Mouse (Mus musculus) CD4-positive, CD25-positive, alpha-beta regulatory T cell, adult 2 months (primary cell): ENCODE measurements around the gene Aicda.
"Not testable (repeated sequence)": the region's sequence is repeated elsewhere in the genome, so short reads cannot be mapped to it uniquely, and the experiment has no call there.

Experiments used
- DNase-seq: peaks from one replicate; pipeline ENCODE4 v3.0.0-alpha.2; 2012; ENCODE audit warnings: low read depth, low spot score

Gene Aicda

DNA sequence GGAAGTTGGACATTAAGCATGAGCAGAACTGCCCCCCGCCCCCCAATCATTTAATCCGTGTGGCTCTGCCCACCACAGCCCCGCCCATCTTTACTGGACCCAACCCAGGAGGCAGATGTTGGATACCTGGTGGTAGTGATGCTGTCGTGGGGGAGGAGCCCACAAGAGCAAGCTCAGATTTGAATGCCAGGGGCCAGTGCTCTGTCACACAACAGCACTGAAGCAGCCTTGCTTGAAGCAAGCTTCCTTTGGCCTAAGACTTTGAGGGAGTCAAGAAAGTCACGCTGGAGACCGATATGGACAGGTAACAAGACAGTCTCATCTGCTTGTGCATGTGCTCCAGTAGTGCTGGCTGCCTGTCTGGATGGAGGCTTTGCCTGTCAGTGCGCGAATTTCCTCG lies at the start of gene Aicda:
Gene Aicda (plus strand): TSS at position 196 of the 400 bp plus-strand sequence.
- no peak for DNase-seq

DNA sequence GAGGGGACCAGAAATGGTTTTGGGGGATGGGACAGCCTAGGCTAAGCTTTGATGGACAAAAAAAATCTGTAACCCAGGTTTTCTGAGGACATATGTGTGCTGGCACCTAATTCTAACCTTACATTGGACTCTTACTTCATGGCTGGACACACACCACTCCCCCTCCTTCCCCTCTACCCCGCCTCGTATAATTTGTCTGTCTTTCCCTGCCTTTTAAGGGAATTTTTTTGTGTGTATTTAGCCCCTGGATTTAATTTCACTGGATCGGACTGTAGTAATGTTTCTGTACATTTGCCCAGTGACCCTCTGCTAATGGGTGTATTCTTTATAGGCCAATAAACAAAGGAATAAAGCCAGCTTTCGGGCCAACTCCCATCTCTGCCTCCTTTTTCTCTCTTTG lies 48.6 kb upstream of the Aicda start:
- DNase-seq = no peak

DNA sequence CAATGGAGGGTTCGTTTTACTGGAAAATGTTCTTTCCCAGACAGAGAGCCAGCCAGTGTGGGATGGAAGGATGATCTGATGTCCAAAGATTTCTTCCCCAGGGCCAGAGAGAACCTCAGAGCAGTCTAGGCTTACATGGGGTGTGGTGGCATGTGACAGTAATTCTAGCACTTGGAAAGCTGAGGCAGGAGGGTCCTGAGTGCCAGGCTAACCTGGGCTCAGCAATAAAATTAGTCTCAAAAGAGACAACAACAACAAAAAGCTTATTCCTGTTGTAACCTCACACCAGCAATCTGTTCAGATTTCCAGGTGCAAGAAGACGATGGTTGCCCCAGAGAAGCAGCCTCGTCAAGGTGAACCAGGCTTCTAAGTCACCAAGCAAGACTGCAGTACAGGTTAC lies 48.1 kb upstream of the Aicda start, which contains the start of gene Mfap5:
Gene Mfap5 (plus strand): TSS at position 301 of the 400 bp plus-strand sequence.
- no peak for DNase-seq

DNA sequence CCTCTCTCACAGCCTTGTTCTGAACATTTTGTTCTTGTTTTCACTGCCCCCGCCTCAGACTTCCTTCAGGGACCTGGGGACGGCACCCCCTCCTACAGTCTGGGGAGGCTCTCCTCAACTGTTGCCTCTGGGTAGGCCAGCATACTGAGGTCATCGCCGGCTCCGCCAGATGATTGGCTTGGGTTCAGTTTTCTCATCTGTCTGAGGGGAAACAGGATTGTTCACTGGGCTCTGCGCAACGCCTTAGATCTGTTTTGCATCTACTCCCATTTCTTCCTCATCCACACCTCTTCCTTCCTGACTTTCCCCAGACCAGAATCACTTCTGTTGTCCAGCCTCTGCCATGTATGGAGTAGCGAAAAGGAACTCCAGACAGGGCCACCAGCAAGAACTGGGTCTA lies 45.1 kb upstream of the Aicda start:
- no peak for DNase-seq

DNA sequence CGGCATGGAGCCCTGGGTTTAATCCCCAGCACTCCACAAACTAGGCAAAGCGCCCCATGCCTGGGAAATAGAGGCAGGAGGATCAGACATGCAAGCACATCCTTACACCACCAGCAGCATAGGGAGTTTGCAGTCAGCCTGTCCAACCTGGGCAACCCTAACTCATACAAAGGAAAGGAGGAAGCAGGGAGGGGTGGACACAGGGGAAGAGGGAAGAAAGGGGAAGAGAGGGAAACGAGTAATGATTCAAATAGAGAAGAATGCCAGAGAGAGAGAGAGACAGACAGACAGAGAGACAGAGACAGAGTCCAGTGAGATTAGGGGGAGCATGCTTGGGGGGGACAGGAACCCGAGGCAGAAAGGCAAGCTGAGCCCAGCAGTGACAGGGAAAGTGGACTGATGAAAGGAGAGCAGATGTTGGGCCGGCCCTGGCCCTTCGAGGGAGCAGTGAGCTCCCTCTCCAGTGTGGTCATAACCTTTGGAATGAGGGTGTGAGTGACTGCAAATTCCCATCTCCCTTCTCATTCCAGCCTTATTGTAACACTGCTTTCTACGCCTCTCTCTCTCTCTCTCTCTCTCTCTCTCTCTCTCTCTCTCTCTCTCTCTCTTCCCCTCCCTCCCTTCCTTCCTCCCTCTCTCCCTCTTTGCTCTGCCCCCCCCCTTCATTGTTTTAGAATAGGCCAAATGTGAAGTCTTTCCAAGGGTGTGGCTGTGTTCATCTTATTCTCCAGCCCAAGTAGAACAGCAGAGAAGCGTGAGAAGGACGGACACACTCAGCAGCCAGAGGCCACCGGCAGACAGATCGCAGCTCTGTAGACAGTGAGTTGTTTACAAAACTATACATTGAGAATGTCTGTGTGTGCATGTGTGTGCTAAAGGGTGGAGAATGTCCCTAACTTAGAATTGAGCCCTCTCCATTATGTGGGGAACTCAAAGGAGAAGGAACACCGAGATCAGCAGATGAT lies 40.4 kb upstream of the Aicda start:
- DNase-seq = no peak

DNA sequence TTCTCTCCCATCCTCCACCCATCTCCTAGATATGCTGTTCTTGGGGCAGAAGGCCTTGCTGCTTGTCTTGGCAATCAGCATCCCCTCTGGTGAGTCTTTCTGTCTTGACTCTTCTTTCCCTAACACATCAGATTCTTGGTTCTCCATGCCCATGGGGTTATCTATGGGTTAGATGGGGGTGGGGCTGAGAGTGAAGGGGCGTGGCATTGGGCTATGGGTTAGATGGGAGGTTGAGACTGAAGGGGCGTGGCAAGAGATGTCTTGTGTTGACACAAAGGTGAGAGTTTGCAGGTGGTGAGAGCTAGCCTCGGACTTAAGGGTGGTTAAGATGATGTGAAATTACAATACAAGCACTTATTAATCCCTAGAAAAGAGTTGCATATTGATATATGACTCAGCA lies 39.3 kb upstream of the Aicda start:
- no peak for DNase-seq

DNA sequence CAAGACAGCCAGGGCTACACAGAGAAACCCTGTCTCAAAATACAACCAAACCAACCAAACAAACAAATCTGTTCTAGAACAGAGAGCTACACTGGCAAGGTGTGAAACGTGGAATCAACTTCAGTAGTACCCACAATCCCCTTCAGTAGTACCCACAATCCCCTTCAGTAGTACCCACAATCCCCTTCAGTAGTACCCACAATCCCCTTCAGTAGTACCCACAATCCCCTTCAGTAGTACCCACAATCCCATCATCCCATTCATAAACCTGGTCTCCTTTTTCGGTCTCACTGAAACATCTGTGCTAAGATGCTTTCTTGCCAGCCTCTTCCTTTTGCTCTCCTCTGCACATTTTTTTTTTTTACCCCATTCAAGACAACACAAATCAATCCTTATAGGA lies 37.8 kb upstream of the Aicda start:
- not testable (repeated sequence) for DNase-seq

DNA sequence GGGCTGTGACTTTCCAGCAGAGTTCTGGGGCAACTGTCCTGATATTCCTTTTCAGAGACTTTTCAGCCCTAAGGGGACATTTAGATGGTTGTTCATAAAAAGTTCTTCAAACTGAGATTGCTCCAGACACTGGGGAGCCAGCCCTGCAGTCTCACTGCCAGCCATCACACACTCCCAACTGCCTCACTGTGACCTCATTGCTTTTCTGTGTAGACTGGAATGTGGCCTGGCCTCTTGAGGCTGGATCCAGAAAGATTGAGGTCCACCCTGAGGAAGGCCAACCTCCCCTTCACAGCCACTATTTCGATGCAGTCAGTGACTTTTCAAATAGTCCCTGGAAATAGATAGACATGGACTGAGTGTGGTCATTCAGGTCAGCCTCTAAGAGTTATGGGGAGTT lies 35.9 kb upstream of the Aicda start:
- no peak for DNase-seq

DNA sequence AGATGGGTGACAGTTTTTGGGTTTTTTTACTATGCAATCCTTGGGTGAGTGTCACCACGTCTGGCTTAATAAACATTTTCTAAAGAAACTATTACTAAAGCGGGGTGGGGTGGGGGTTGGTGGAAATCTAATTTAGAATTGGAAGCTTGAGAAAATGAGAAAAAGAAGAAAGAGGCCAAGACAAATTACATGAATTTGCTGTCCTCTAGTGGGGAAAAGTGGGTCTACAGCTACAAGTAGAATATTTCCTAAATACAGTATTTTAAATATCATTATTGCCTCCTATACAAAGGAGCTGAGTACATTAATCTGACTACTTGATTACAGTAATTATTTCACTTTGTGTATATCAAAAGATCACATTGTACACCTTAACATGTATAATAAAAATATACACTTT lies 34.2 kb upstream of the Aicda start:
- DNase-seq = peak; percentile 34

DNA sequence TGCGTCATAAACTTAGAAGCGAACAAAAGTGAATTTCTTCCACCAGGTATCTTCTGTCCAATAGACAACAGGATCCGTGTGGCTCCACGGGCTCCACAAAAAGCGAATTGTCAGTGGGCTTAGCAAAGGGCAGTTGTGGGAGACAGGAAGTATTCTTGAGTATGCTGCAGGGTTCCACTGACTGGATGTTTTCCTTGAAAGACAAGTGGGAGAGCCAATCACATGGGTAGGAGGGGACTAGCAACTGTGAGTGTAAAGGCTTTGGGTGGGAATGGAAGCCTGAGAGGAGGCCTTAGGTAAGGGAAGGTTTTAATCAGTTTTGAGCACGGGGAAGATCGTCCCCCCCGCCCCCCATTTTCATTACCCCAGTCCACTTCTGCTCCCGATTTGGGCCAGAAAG lies 31.0 kb upstream of the Aicda start:
- peak; percentile 12 for DNase-seq

DNA sequence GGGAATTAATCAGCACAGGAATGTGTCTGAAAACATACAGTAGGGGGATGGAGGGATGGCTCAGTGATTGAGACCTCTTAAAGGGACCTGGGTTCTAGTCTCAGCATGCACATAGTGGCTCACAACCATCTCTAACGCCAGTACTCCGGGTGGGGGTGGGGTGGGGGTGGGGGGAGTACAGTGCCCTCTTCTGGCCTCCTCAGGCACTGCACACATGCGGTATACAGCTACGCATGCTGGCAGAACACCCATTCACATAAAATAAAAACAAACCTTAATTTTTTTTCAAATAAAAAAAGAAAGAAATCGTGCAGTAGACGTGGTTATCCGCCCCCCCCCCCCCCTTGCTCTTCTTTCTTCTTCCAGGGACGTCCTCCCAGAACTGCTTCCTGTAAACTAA lies 30.3 kb upstream of the Aicda start:
- DNase-seq = no peak

DNA sequence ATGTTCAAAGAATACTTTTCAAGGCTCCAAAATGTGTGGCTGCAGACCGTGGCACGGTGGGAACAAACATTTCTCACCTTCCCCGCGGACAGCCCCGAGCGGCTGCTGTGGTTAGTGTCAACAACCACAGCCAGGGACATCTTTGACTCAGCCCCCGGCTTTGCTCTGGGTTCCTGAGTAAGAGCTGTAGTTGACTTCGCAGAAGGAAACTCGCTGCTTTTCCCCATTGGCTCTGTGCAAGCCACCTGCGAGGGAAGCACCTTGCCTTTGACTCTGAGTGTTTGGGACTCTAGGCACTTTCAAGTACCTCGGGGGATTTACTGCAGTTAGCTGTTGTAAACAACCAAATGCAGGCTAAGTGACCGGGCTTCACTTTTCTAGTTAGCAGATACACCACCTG lies 26.0 kb upstream of the Aicda start:
- peak; percentile 73 for DNase-seq

DNA sequence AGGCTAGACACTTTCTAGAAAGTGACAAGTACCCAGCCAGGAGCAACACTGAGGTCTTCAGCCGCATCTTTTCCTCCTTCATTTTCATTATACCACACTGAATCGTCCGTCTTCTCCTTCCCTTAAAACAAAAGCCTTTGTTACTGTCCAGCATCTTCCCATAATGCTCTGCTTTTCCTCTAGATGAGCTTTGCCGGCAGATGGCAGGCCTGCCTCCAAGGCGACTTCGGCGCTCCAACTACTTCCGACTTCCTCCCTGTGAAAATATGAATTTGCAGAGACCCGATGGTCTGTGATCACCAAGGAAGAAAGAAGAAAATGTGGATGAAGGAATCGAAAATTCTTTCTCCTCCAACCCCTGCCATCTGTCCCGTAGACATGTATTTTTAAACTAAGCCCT lies 25.5 kb upstream of the Aicda start:
- DNase-seq = no peak

DNA sequence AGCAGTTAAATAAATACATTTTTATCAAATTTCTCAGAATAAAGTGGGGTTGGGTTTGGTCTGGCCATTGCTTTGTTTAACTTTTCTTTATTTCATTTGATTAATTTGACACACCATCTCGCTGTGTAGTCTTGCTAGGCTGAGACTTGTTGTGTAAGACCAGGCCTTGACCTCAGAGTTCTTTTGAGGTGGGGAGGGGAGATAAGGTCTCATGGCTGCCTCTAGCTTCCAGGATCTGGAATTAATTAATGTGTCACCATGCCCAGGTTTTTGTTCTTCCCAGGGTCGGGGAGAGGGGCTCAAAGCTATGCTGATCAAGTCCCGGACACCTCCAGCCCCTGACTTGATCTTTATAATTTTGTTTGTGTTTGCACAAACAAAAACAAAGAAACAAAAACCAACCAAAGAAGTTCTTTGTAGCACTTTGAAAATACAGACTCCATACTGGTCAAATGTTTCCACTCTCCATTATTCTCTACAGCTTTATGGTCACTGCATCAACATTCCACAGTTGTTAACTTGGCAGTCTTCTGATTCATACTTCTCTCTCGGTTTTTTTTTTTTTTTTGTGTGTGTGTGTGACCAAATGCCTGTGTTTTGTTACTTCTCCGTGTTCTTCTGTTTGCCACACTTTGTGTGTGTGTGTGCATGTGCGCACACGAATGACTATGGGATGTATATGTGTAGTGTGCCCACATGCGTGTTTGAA lies 22.0 kb upstream of the Aicda start:
- DNase-seq = no peak

DNA sequence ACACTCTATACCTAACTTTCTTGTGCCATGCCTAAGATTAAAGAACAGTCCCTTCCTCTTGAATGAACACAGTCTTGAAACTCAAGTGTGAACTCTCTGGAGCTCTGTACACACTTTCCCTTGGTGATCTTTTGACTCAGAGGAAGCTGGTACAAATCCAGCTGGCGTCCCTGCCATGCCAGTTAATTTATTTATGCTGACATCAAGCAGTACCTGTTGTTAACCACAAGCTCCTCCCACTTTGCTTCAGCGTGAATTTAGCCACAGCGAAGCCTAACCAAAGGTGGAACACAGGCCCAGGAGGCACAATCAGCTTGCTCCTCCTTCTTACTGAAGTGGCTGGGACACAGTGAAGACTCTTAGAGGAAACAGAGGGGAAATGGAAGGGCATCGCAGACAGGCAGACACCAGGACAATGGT lies 20.7 kb upstream of the Aicda start:
- DNase-seq = peak; percentile 78

DNA sequence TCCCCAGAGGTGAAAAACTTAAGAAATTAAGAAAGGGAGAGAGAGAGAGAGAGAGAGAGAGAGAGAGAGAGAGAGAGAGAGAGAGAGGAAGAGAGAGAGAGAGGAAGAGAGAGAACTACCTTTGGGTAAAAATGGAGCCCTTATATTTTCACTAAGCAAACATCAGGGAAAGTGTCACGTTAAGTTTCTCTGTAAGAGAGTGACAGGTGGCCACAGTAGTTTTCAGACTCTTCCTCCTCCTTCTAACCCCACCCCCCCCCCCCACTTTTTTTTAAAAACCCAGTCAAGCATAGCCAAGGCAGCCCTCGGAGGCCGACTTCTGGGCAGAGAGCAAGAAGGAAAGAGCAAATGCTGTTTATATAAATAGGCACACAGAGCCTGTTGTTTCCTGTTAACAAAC lies 19.6 kb upstream of the Aicda start:
- no peak for DNase-seq

DNA sequence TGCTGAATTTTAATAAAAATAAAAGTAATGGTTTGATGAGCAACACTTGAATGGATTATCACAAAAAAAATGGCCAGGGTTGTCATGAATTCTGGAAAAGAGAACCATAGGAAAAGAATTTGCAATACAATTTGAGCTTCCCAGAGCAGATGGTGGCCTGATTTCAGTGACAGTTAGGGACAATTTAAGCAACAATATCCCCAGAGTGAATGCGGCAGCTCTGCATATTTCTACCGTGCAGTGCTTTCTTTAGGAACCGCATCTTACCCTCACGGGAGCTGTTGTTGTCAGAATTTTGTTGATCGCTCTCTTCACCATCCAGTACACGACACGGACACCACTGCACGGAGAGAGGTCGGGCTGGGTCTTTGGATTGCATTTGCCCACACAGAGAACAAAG lies 14.0 kb upstream of the Aicda start:
- DNase-seq = no peak

DNA sequence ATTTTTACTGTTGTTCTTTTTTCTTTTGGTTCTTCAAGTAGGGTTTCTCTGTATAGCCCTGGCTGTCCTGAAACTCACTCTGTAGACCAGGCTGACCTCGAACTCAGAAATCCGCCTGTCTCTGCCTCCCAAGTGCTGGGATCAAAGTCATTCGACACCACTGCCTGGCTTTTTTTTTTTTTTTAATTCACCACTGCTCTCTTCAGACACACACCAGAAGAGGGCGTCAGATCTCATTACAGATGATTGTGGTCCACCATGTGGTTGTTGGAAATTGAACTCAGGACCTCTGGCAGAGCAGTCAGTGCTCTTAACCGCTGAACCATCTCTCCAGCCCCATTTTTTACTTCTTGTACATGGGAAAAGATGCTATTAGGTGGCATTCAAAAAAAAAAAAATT lies 11.1 kb upstream of the Aicda start:
- not testable (repeated sequence) for DNase-seq

DNA sequence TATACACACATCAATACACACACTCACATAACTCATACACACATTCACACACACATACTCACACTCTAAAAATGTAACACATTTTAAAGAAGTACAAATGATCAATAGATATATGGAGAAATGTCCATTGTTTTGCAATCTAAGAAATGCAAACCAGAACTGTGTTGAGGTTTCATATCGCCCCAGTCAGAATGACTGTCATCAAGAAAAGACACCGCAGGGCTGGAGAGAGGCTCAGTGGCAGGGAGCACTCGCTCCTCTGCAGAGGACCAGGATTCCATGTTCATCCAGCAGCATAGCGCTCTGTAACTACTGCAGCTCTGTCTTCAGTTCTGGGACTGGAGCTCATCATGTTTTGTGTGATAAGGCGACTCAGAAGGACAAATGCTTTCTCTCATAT lies 10.0 kb upstream of the Aicda start:
- DNase-seq = no peak

DNA sequence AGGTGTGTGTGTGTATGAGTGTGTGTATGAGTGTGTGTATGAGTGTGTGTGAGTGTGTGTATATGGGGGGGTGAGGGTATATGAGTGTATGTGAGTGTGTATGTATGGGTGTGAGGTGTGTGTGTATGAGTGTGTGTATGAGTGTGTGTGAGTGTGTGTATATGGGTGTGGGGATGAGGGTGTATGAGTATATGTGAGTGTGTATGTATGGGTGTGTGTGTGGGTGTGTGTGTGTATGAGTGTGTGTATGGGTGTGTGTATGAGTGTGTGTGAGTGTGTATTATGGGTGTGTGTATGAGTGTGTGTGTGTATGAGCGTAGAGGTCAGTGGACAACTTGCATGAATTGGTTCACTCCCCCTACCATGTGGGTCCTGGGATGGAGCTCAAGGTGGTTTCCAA lies 8.9 kb upstream of the Aicda start:
- no peak for DNase-seq

DNA sequence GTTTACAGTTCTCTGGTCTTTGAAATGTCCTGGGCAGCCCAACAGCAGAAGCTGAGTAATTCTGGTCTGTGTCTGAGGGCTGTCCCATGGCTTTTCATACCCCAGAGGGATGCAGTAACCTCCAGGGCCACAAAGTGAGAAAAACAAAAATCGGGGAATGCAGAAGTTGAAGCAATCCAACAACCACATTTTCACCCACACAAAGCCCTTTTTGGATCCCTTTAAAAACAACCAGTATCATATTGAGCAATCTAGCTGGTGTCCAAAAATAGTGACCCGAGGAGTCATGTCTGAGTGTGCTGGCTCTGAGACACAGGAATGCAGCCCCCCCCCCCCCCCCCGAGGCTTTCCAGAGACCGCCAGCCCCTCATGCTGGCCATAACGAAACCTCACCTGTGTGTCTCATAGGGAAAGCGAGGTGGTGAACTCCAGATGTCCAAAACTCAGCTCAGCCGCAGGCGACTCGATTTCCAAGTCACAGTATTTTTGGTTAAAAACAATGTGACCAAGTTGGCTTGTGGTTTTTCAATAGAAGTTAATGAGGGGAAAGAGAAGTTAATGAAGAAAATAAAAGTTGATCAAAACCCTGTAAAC lies 8.2 kb upstream of the Aicda start:
- DNase-seq = no peak

DNA sequence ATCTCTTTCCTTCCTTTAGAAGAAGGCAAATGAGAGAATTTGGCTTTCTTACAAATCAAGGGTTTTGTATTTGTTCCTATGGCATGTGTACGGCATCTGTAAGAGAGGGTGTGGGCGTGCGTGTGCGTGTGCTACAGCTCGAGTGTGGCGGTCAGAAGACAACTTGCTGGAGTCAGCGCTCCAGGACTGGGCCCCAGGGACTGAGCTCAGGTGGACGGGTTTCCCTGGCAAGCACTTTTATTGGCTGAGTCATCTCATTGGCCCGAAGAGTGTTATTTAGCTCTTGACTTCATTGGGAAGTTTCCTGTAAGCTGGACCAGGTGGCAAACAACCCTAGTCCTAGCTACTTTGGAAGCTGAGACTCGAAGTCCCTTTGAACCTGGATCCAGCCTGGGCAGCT lies 7.7 kb upstream of the Aicda start:
- no peak for DNase-seq
